Mouse (Mus musculus): Measurements from ENCODE around the gene Gmpr2.

Gene Gmpr2

DNA sequence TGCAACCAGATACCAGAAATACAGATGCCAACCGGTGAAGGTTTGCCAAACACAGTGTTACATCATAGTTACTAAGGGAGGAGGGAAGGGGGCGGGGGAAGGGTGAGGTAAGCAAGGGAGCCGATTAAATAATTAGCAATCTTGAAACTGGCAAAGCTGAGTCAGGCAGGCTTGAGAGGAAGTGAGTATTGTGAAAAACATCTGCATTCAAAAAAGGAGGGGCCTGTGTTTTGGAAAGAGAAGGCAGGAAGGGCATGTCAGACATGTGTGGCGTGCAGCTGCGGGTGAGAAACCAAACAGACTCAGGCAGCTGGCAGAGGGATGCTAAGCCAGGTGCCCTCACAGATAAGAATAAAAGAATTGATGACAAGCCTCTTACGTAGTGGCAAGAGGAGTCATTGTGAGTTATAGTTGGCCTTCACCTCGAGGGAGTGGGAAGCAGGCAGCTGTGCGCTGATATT is 52.7 kb downstream of the Gmpr2 start:
- DNase-seq (ENCODE audit: low read depth, low spot score) = no peak

DNA sequence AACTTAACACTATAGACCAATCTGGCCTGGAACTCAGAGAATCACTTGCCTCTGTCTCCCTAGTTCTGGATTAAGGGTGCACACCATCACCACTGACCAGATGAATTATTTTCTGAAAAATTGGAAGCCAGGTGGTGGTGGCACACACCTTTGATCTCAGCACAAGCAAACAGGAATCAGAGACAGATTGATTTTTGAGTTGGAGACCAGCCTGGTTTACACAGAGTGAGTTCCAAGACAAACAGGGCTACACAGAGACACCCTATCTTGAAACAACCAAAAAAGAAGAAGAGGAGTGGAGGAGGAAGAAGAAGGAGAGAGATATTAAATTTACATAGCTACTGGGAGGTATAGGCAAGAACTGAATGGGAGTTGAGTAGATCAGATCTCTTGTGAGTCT is 54.5 kb downstream of the Gmpr2 start:
- no peak for DNase-seq (ENCODE audit: low read depth, low spot score)

DNA sequence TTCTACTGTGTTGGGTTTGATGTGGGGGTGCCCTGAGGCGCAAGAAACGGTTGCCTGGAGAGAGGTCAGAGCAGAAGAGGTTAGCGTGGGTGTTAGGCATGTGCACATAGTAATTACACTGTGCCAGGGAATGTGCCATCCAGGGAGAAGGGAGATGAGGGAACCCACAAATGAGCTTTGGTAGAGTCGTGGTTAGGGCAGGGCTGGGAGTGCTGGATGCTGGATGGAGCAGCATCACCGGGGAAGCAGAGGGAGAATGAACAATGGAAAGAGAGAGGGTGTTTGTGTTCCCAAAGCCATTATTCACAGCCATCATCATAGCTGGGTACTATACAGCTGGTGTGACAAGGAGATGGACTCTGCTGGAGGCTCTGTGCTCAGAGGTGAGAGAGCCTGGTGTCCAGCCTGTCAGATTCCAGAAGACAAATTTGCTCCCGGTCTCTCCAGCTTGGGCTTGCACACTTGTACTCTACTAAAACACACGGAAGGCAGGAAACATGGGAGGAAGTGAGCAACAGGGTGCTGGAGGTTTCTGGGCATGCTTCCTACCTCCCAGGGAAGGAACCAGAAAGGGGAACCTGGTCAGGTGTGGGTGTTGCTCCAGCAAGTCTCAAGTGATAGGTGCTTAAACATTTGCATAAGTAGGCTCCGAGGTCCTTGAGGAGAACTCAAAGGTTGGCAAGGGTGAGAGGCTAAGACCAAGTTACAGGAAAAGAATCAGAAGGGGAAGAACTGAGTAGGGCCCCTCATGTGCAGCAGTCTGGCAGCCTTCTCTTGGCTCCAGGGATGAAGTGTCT is 56.3 kb downstream of the Gmpr2 start:
- DNase-seq (ENCODE audit: low read depth, low spot score) = no peak
